Mouse (Mus musculus): ENCODE data around the gene Trim52.

DNA sequence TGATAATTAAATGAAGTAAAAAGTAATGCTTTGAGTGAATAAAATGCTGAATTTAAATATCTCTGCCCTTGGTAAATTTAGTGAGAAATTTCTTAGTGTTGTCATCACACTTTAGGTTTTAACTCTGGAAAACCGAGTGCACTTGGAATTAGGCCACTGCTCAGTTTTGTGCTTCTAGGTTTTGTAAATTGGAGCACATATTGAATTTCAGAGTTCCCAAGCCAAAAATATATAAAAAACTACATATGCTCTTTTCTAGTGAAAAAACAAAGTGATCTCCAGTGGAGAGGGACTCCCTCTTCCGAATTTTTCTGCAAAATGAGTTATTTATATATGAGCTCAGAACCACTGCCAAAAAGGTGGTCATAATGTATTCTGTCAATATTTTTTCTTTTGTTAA lies 45.2 kb downstream of the Trim52 start:
- no peak for TF ChIP-seq EP300 (IDR thresholded peaks at IDR 0.05; ENCODE audit: insufficient read depth, low read depth, low read length)
- no peak for TF ChIP-seq POLR2A (IDR thresholded peaks at IDR 0.05; ENCODE audit: insufficient read depth, low read depth, low read length)
- no peak for TF ChIP-seq CTCF (IDR thresholded peaks at IDR 0.05)

Data from heart, adult 2 months (tissue).